Mouse (Mus musculus) embryonic stem cell, embryonic (primary cell): ENCODE data around the gene Hs3st3a1.

Source experiments
- CTCF ChIA-PET, 4 experiments: fragments of 300-600 bp in 2 of 4; fragments of 350-600 bp in 2 of 4; sonication (Branson Sonifier 250); formaldehyde crosslinking; loops; one replicate each; lab custom pipeline; 2022; ENCODE audit warnings: inconsistent platforms in 2 of 4; lab: Charles Lee
- POLR2A ChIA-PET, 4 experiments: fragments of 300-600 bp in 2 of 4; fragments of 350-600 bp in 2 of 4; sonication (Branson Sonifier 250); formaldehyde crosslinking; loops; one replicate each; lab custom pipeline; 2022; ENCODE audit warnings: antibody characterized with exemption in 4 of 4, inconsistent platforms in 1 of 4; lab: Charles Lee

Hs3st3a1 gene

GRCm38 (mm10) chr11:64518146-64518841 is 83.2 kb downstream of the Hs3st3a1 start:
- ChIA-PET POLR2A (no interaction called here), CTCF (no interaction called here)

- CTCF ChIA-PET, result interaction anchor here in 1 of 4 experiments (0.6 kb wide), 1 partner anchor 50 kb away, joined by 6 read pairs; no protein-coding TSS in a partner anchor
- POLR2A ChIA-PET, result no interaction called here
These were observed 89.0 kb downstream of the Hs3st3a1 start for GRCm38 (mm10) chr11:64523993-64524570.

- ChIA-PET POLR2A (interaction anchor here in 1 of 4 experiments (0.6 kb wide), 1 partner anchor 68 kb away, joined by 3 read pairs; no protein-coding TSS in a partner anchor), CTCF (no interaction called here)
These were observed 102.1 kb downstream of the Hs3st3a1 start for GRCm38 (mm10) chr11:64537230-64537629.

- CTCF ChIA-PET, result no interaction called here
These were observed 106.7 kb downstream of the Hs3st3a1 start for GRCm38 (mm10) chr11:64541866-64542265.

GRCm38 (mm10) chr11:64542335-64542734 is 107.2 kb downstream of the Hs3st3a1 start:
- ChIA-PET POLR2A (no interaction called here), CTCF (no interaction called here)

More at GRCm38 (mm10) chr11:64541866-64542265, 106.7 kb downstream of the Hs3st3a1 start:
- POLR2A ChIA-PET, result no interaction called here

- CTCF ChIA-PET, result interaction anchor here in 1 of 4 experiments (0.5 to 0.9 kb wide), 3 partner anchors 10 to 1799 kb away, joined by 3 to 5 read pairs (median 3); no protein-coding TSS in a partner anchor
- POLR2A ChIA-PET, result no interaction called here
These were observed 108.1 kb downstream of the Hs3st3a1 start for GRCm38 (mm10) chr11:64543181-64543641.

- ChIA-PET POLR2A (no interaction called here), CTCF (interaction anchor here in 1 of 4 experiments (0.7 kb wide), 1 partner anchor 165 kb away, joined by 3 read pairs; no protein-coding TSS in a partner anchor)
These were observed 109.1 kb downstream of the Hs3st3a1 start for GRCm38 (mm10) chr11:64544236-64544635.

GRCm38 (mm10) chr11:64549380-64549779 is 114.2 kb downstream of the Hs3st3a1 start:
- ChIA-PET POLR2A (interaction anchor here in 1 of 4 experiments (0.5 kb wide), 1 partner anchor 884 kb away, joined by 3 read pairs; no protein-coding TSS in a partner anchor), CTCF (no interaction called here)

- ChIA-PET POLR2A (interaction anchor here in 1 of 4 experiments (0.5 kb wide), 1 partner anchor 884 kb away, joined by 3 read pairs; no protein-coding TSS in a partner anchor), CTCF (no interaction called here)
These were observed 114.8 kb downstream of the Hs3st3a1 start for GRCm38 (mm10) chr11:64549955-64550354.

GRCm38 (mm10) chr11:64558282-64558681 is 123.2 kb downstream of the Hs3st3a1 start:
- POLR2A ChIA-PET, result interaction anchor here in 1 of 4 experiments (0.6 kb wide), 1 partner anchor 158 kb away, joined by 3 read pairs; no protein-coding TSS in a partner anchor
- CTCF ChIA-PET, result no interaction called here

GRCm38 (mm10) chr11:64559388-64559787 is 124.3 kb downstream of the Hs3st3a1 start:
- ChIA-PET CTCF (no interaction called here), POLR2A (no interaction called here)

GRCm38 (mm10) chr11:64560471-64560870 is 125.3 kb downstream of the Hs3st3a1 start:
- ChIA-PET POLR2A (no interaction called here), CTCF (no interaction called here)

GRCm38 (mm10) chr11:64562771-64563170 is 127.6 kb downstream of the Hs3st3a1 start:
- ChIA-PET CTCF (no interaction called here), POLR2A (no interaction called here)
